Mouse (Mus musculus): ENCODE measurements around the gene Stpg4. TPM values are rescaled to one million over a fixed set of nuclear protein-coding genes. Genes with fewer than 3 reads are reported as not detected.

The Stpg4 gene
- polyA plus RNA-seq, 1 experiment = not detected

- TF ChIP-seq POLR2A (IDR thresholded peaks at IDR 0.05; ENCODE audit: low read depth, low read length) (no peak), CTCF (conservative IDR thresholded peaks at IDR 0.05; ENCODE audit: insufficient read depth, insufficient read length, low read depth, low read length) (no peak)
- H3K27ac ChIP-seq (ENCODE audit: insufficient read depth, low read depth, low read length) = no peak overlapping the region
- peaks cover 7% of the 10 kb centered on the region for H3K36me3 ChIP-seq (ENCODE audit: control insufficient read depth, insufficient read depth, low read length)
- H3K4me3 ChIP-seq (ENCODE audit: insufficient read depth, low read depth, low read length) = no peak overlapping the region
- no peaks in the 10 kb centered on the region for H3K27me3 ChIP-seq (replicated peaks; ENCODE audit: control insufficient read depth, insufficient read depth, low read length)
- no peak for DNase-seq
- WGBS = 74% methylated on average over 2 of the region's 2 CpGs
- H3K4me1 ChIP-seq (ENCODE audit: control insufficient read depth, insufficient read depth, low read length) = peaks cover 19% of the 10 kb centered on the region
Observed at GRCm38 (mm10) chr17:87439441-87439840, 11.9 kb upstream of the Stpg4 start.

GRCm38 (mm10) chr17:87433929-87434328 lies 6.4 kb upstream of the Stpg4 start:
- peaks cover 9% of the 10 kb centered on the region for H3K36me3 ChIP-seq (ENCODE audit: control insufficient read depth, insufficient read depth, low read length)
- 89% methylated on average over 3 of the region's 3 CpGs for WGBS
- no peak overlapping the region for H3K4me3 ChIP-seq (ENCODE audit: insufficient read depth, low read depth, low read length)
- peaks cover 4% of the 10 kb centered on the region; the same call in 1 of the 2 replicates for H3K4me1 ChIP-seq (ENCODE audit: control insufficient read depth, insufficient read depth, low read length)
- no peaks in the 10 kb centered on the region for H3K27me3 ChIP-seq (replicated peaks; ENCODE audit: control insufficient read depth, insufficient read depth, low read length)
- no peak for DNase-seq
- no peak for TF ChIP-seq CTCF (conservative IDR thresholded peaks at IDR 0.05; ENCODE audit: insufficient read depth, insufficient read length, low read depth, low read length)
- TF ChIP-seq POLR2A (IDR thresholded peaks at IDR 0.05; ENCODE audit: low read depth, low read length) = no peak
- H3K27ac ChIP-seq (ENCODE audit: insufficient read depth, low read depth, low read length) = no peak overlapping the region

- Histone ChIP-seq H3K27ac (ENCODE audit: insufficient read depth, low read depth, low read length) (no peak overlapping the region), H3K36me3 (ENCODE audit: control insufficient read depth, insufficient read depth, low read length) (peaks cover 9% of the 10 kb centered on the region), H3K4me3 (ENCODE audit: insufficient read depth, low read depth, low read length) (no peak overlapping the region), H3K4me1 (ENCODE audit: control insufficient read depth, insufficient read depth, low read length) (peaks cover 4% of the 10 kb centered on the region; the same call in 1 of the 2 replicates), H3K27me3 (replicated peaks; ENCODE audit: control insufficient read depth, insufficient read depth, low read length) (no peaks in the 10 kb centered on the region)
- WGBS = 97% methylated on average over 5 of the region's 5 CpGs
- no peak for TF ChIP-seq CTCF (conservative IDR thresholded peaks at IDR 0.05; ENCODE audit: insufficient read depth, insufficient read length, low read depth, low read length)
- no peak for TF ChIP-seq POLR2A (IDR thresholded peaks at IDR 0.05; ENCODE audit: low read depth, low read length)
- DNase-seq = no peak
Observed at GRCm38 (mm10) chr17:87432743-87433142, 5.2 kb upstream of the Stpg4 start.

GRCm38 (mm10) chr17:87432314-87432713 lies 4.8 kb upstream of the Stpg4 start:
- DNase-seq = no peak
- H3K4me1 ChIP-seq (ENCODE audit: control insufficient read depth, insufficient read depth, low read length) = no peaks in the 10 kb centered on the region; the same call in 1 of the 2 replicates
- H3K27me3 ChIP-seq (replicated peaks; ENCODE audit: control insufficient read depth, insufficient read depth, low read length) = no peaks in the 10 kb centered on the region
- H3K27ac ChIP-seq (ENCODE audit: insufficient read depth, low read depth, low read length) = no peak overlapping the region
- H3K36me3 ChIP-seq (ENCODE audit: control insufficient read depth, insufficient read depth, low read length) = peaks cover 9% of the 10 kb centered on the region
- no peak overlapping the region for H3K4me3 ChIP-seq (ENCODE audit: insufficient read depth, low read depth, low read length)
- TF ChIP-seq CTCF (conservative IDR thresholded peaks at IDR 0.05; ENCODE audit: insufficient read depth, insufficient read length, low read depth, low read length) (no peak), POLR2A (IDR thresholded peaks at IDR 0.05; ENCODE audit: low read depth, low read length) (no peak)

- WGBS = 68% methylated on average over 3 of the region's 3 CpGs
- H3K4me1 ChIP-seq (ENCODE audit: control insufficient read depth, insufficient read depth, low read length) = no peaks in the 10 kb centered on the region
- no peak overlapping the region for H3K4me3 ChIP-seq (ENCODE audit: insufficient read depth, low read depth, low read length)
- no peak overlapping the region for H3K27ac ChIP-seq (ENCODE audit: insufficient read depth, low read depth, low read length)
- peaks cover 3% of the 10 kb centered on the region for H3K36me3 ChIP-seq (ENCODE audit: control insufficient read depth, insufficient read depth, low read length)
- no peak for DNase-seq
- TF ChIP-seq POLR2A (IDR thresholded peaks at IDR 0.05; ENCODE audit: low read depth, low read length) (no peak), CTCF (conservative IDR thresholded peaks at IDR 0.05; ENCODE audit: insufficient read depth, insufficient read length, low read depth, low read length) (no peak)
- no peaks in the 10 kb centered on the region for H3K27me3 ChIP-seq (replicated peaks; ENCODE audit: control insufficient read depth, insufficient read depth, low read length)
Observed at GRCm38 (mm10) chr17:87429431-87429830, 1.9 kb upstream of the Stpg4 start.

- Histone ChIP-seq H3K4me3 (ENCODE audit: insufficient read depth, low read depth, low read length) (no peak overlapping the region), H3K27ac (ENCODE audit: insufficient read depth, low read depth, low read length) (no peak overlapping the region), H3K27me3 (replicated peaks; ENCODE audit: control insufficient read depth, insufficient read depth, low read length) (no peaks in the 10 kb centered on the region), H3K36me3 (ENCODE audit: control insufficient read depth, insufficient read depth, low read length) (no peaks in the 10 kb centered on the region), H3K4me1 (ENCODE audit: control insufficient read depth, insufficient read depth, low read length) (no peaks in the 10 kb centered on the region)
- TF ChIP-seq POLR2A (IDR thresholded peaks at IDR 0.05; ENCODE audit: low read depth, low read length) = no peak
- no peak for TF ChIP-seq CTCF (conservative IDR thresholded peaks at IDR 0.05; ENCODE audit: insufficient read depth, insufficient read length, low read depth, low read length)
- 85% methylated on average over 7 of the region's 7 CpGs for WGBS
- no peak for DNase-seq
Observed at GRCm38 (mm10) chr17:87418082-87418481, 9.5 kb downstream of the Stpg4 start.

GRCm38 (mm10) chr17:87406646-87407045 lies 20.9 kb downstream of the Stpg4 start:
- no peak overlapping the region for H3K4me3 ChIP-seq (ENCODE audit: insufficient read depth, low read depth, low read length)
- no peak overlapping the region for H3K27ac ChIP-seq (ENCODE audit: insufficient read depth, low read depth, low read length)
- no peaks in the 10 kb centered on the region for H3K27me3 ChIP-seq (replicated peaks; ENCODE audit: control insufficient read depth, insufficient read depth, low read length)
- 87% methylated on average over 4 of the region's 4 CpGs for WGBS
- TF ChIP-seq POLR2A (IDR thresholded peaks at IDR 0.05; ENCODE audit: low read depth, low read length) (no peak), CTCF (conservative IDR thresholded peaks at IDR 0.05; ENCODE audit: insufficient read depth, insufficient read length, low read depth, low read length) (no peak)
- no peak for DNase-seq
- no peaks in the 10 kb centered on the region for H3K4me1 ChIP-seq (ENCODE audit: control insufficient read depth, insufficient read depth, low read length)
- no peaks in the 10 kb centered on the region for H3K36me3 ChIP-seq (ENCODE audit: control insufficient read depth, insufficient read depth, low read length)

All from kidney, adult 2 months (tissue).